Mouse (Mus musculus): ENCODE measurements around the gene Tbccd1. TPM values are rescaled to one million over a fixed set of nuclear protein-coding genes. Genes with fewer than 3 reads are reported as not detected.

The Tbccd1 gene
- polyA plus RNA-seq, 1 experiment from 2014 or later, result 19.3 TPM

- Histone ChIP-seq H3K9ac (ENCODE audit: low read length) (peak overlapping the region; percentile 83), H3K9me3 (ENCODE audit: control insufficient read depth, low read length) (no peaks in the 10 kb centered on the region), H3K36me3 (ENCODE audit: control insufficient read depth, insufficient read depth, low read length) (peaks cover 6% of the 10 kb centered on the region), H3K27me3 (ENCODE audit: control insufficient read depth, insufficient read depth, low read length) (no peaks in the 10 kb centered on the region), H3K4me1 (ENCODE audit: control insufficient read depth in 2 of 2, insufficient read depth in 2 of 2, low read length in 2 of 2) (peaks cover 6 to 12% of the 10 kb centered on the region in 2 experiments), H3K4me3 (ENCODE audit: control insufficient read depth in 1 of 2, insufficient read depth in 1 of 2, low read depth in 1 of 2, low read length in 2 of 2) (peak overlapping the region; percentile 93 to 100), H3K27ac (replicated peaks in 1 of 2; ENCODE audit: control insufficient read depth in 1 of 2, insufficient read depth in 1 of 2, low read depth in 2 of 2, low read length in 2 of 2) (peak overlapping the region; percentile 86 to 90; a peak in 3 of 4 replicates), H3K4me2 (ENCODE audit: low read length) (peak overlapping the region; percentile 93)
- ATAC-seq (ENCODE audit: insufficient number of reproducible peaks, insufficient read depth, low FRiP score, low read depth), result no peak
- 7% methylated on average over 9 of the region's 9 CpGs for WGBS
Measured at GRCm38 (mm10) chr16:22856773-22857172, 696 bp downstream of the Tbccd1 start.

- Histone ChIP-seq H3K4me2 (ENCODE audit: low read length) (no peak overlapping the region), H3K4me1 (ENCODE audit: control insufficient read depth in 2 of 2, insufficient read depth in 2 of 2, low read length in 2 of 2) (peaks cover 2 to 4% of the 10 kb centered on the region in 2 experiments; a peak in 2 of 4 replicates), H3K27ac (replicated peaks in 1 of 2; ENCODE audit: control insufficient read depth in 1 of 2, insufficient read depth in 1 of 2, low read depth in 2 of 2, low read length in 2 of 2) (no peak overlapping the region), H3K36me3 (ENCODE audit: control insufficient read depth, insufficient read depth, low read length) (no peaks in the 10 kb centered on the region; the same call in none of the 2 replicates), H3K9me3 (ENCODE audit: control insufficient read depth, low read length) (no peaks in the 10 kb centered on the region), H3K9ac (ENCODE audit: low read length) (no peak overlapping the region), H3K27me3 (ENCODE audit: control insufficient read depth, insufficient read depth, low read length) (no peaks in the 10 kb centered on the region), H3K4me3 (ENCODE audit: control insufficient read depth in 1 of 2, insufficient read depth in 1 of 2, low read depth in 1 of 2, low read length in 2 of 2) (no peak overlapping the region)
- no peak for ATAC-seq (ENCODE audit: insufficient number of reproducible peaks, insufficient read depth, low FRiP score, low read depth)
- 88% methylated on average over 4 of the region's 4 CpGs for WGBS
Measured at GRCm38 (mm10) chr16:22852709-22853108, 4.8 kb downstream of the Tbccd1 start.

- Histone ChIP-seq H3K27ac (replicated peaks in 1 of 2; ENCODE audit: control insufficient read depth in 1 of 2, insufficient read depth in 1 of 2, low read depth in 2 of 2, low read length in 2 of 2) (no peak overlapping the region), H3K9me3 (ENCODE audit: control insufficient read depth, low read length) (no peaks in the 10 kb centered on the region), H3K4me2 (ENCODE audit: low read length) (no peak overlapping the region), H3K36me3 (ENCODE audit: control insufficient read depth, insufficient read depth, low read length) (no peaks in the 10 kb centered on the region), H3K4me1 (ENCODE audit: control insufficient read depth in 2 of 2, insufficient read depth in 2 of 2, low read length in 2 of 2) (peaks cover 3 to 7% of the 10 kb centered on the region in 2 experiments), H3K9ac (ENCODE audit: low read length) (no peak overlapping the region), H3K4me3 (ENCODE audit: control insufficient read depth in 1 of 2, insufficient read depth in 1 of 2, low read depth in 1 of 2, low read length in 2 of 2) (no peak overlapping the region), H3K27me3 (ENCODE audit: control insufficient read depth, insufficient read depth, low read length) (no peaks in the 10 kb centered on the region)
- 83% methylated on average over 1 of the region's 1 CpGs for WGBS
- ATAC-seq (ENCODE audit: insufficient number of reproducible peaks, insufficient read depth, low FRiP score, low read depth), result no peak
Measured at GRCm38 (mm10) chr16:22848331-22848730, 9.1 kb downstream of the Tbccd1 start.

- Histone ChIP-seq H3K27ac (replicated peaks in 1 of 2; ENCODE audit: control insufficient read depth in 1 of 2, insufficient read depth in 1 of 2, low read depth in 2 of 2, low read length in 2 of 2) (no peak overlapping the region), H3K9me3 (ENCODE audit: control insufficient read depth, low read length) (no peaks in the 10 kb centered on the region), H3K9ac (ENCODE audit: low read length) (no peak overlapping the region), H3K4me1 (ENCODE audit: control insufficient read depth in 2 of 2, insufficient read depth in 2 of 2, low read length in 2 of 2) (peaks cover 3 to 7% of the 10 kb centered on the region in 2 experiments), H3K36me3 (ENCODE audit: control insufficient read depth, insufficient read depth, low read length) (no peaks in the 10 kb centered on the region), H3K27me3 (ENCODE audit: control insufficient read depth, insufficient read depth, low read length) (no peaks in the 10 kb centered on the region), H3K4me3 (ENCODE audit: control insufficient read depth in 1 of 2, insufficient read depth in 1 of 2, low read depth in 1 of 2, low read length in 2 of 2) (no peak overlapping the region), H3K4me2 (ENCODE audit: low read length) (no peak overlapping the region)
- 90% methylated on average over 1 of the region's 1 CpGs for WGBS
- no peak for ATAC-seq (ENCODE audit: insufficient number of reproducible peaks, insufficient read depth, low FRiP score, low read depth)
Measured at GRCm38 (mm10) chr16:22847686-22848085, 9.8 kb downstream of the Tbccd1 start.

GRCm38 (mm10) chr16:22845481-22845880, 12.0 kb downstream of the Tbccd1 start:
- H3K36me3 ChIP-seq (ENCODE audit: control insufficient read depth, insufficient read depth, low read length), result 0 out of 2 replicates have a peak, but pooled peaks cover 6% of the 10 kb centered on the region
- WGBS, result 74% methylated on average over 4 of the region's 4 CpGs
- H3K4me2 ChIP-seq (ENCODE audit: low read length), result no peak overlapping the region
- no peaks in the 10 kb centered on the region for H3K27me3 ChIP-seq (ENCODE audit: control insufficient read depth, insufficient read depth, low read length)
- H3K4me1 ChIP-seq (ENCODE audit: control insufficient read depth in 2 of 2, insufficient read depth in 2 of 2, low read length in 2 of 2), result peaks cover 3 to 7% of the 10 kb centered on the region in 2 experiments
- no peak overlapping the region for H3K27ac ChIP-seq (replicated peaks in 1 of 2; ENCODE audit: control insufficient read depth in 1 of 2, insufficient read depth in 1 of 2, low read depth in 2 of 2, low read length in 2 of 2)
- H3K9ac ChIP-seq (ENCODE audit: low read length), result no peak overlapping the region
- H3K9me3 ChIP-seq (ENCODE audit: control insufficient read depth, low read length), result no peaks in the 10 kb centered on the region
- no peak overlapping the region for H3K4me3 ChIP-seq (ENCODE audit: control insufficient read depth in 1 of 2, insufficient read depth in 1 of 2, low read depth in 1 of 2, low read length in 2 of 2)
- ATAC-seq (ENCODE audit: insufficient number of reproducible peaks, insufficient read depth, low FRiP score, low read depth), result no peak

GRCm38 (mm10) chr16:22844834-22845233, 12.6 kb downstream of the Tbccd1 start:
- Histone ChIP-seq H3K27me3 (ENCODE audit: control insufficient read depth, insufficient read depth, low read length) (no peaks in the 10 kb centered on the region), H3K36me3 (ENCODE audit: control insufficient read depth, insufficient read depth, low read length) (0 out of 2 replicates have a peak, but pooled peaks cover 6% of the 10 kb centered on the region), H3K27ac (replicated peaks in 1 of 2; ENCODE audit: control insufficient read depth in 1 of 2, insufficient read depth in 1 of 2, low read depth in 2 of 2, low read length in 2 of 2) (peak overlapping the region; percentile 18 to 68; a peak in 2 of 4 replicates), H3K4me1 (ENCODE audit: control insufficient read depth in 2 of 2, insufficient read depth in 2 of 2, low read length in 2 of 2) (peaks cover 4 to 11% of the 10 kb centered on the region in 2 experiments), H3K9me3 (ENCODE audit: control insufficient read depth, low read length) (no peaks in the 10 kb centered on the region), H3K4me2 (ENCODE audit: low read length) (peak overlapping the region; percentile 79), H3K4me3 (ENCODE audit: control insufficient read depth in 1 of 2, insufficient read depth in 1 of 2, low read depth in 1 of 2, low read length in 2 of 2) (peak overlapping the region; percentile 49 to 55; a peak in 3 of 4 replicates), H3K9ac (ENCODE audit: low read length) (peak overlapping the region; percentile 79)
- WGBS, result 74% methylated on average over 5 of the region's 5 CpGs
- no peak for ATAC-seq (ENCODE audit: insufficient number of reproducible peaks, insufficient read depth, low FRiP score, low read depth)

GRCm38 (mm10) chr16:22844061-22844801, 13.2 kb downstream of the Tbccd1 start:
- Histone ChIP-seq H3K9me3 (ENCODE audit: control insufficient read depth, low read length) (no peaks in the 10 kb centered on the region), H3K27me3 (ENCODE audit: control insufficient read depth, insufficient read depth, low read length) (no peaks in the 10 kb centered on the region), H3K27ac (replicated peaks in 1 of 2; ENCODE audit: control insufficient read depth in 1 of 2, insufficient read depth in 1 of 2, low read depth in 2 of 2, low read length in 2 of 2) (peak overlapping the region; percentile 51 to 68), H3K4me1 (ENCODE audit: control insufficient read depth in 2 of 2, insufficient read depth in 2 of 2, low read length in 2 of 2) (peaks cover 8 to 17% of the 10 kb centered on the region in 2 experiments), H3K36me3 (ENCODE audit: control insufficient read depth, insufficient read depth, low read length) (0 out of 2 replicates have a peak, but pooled peaks cover 6% of the 10 kb centered on the region), H3K4me3 (ENCODE audit: control insufficient read depth in 1 of 2, insufficient read depth in 1 of 2, low read depth in 1 of 2, low read length in 2 of 2) (peak overlapping the region; percentile 49 to 55), H3K9ac (ENCODE audit: low read length) (peak overlapping the region; percentile 79), H3K4me2 (ENCODE audit: low read length) (peak overlapping the region; percentile 79)
- WGBS, result 3% methylated on average over 25 of the region's 26 CpGs
- peak; percentile 90 for ATAC-seq (ENCODE audit: insufficient number of reproducible peaks, insufficient read depth, low FRiP score, low read depth)
